Mouse (Mus musculus) c-Kit-positive CD71-positive TER-119-negative erythroid progenitor cells, embryonic 14.5 days (primary cell): ENCODE results near the gene Il2.

Experiments used
- DNase-seq: peaks from one replicate; pipeline ENCODE4 v3.0.0-alpha.2; 2013; ENCODE audit warnings: low read depth

The Il2 gene

GRCm38 (mm10) chr3:37125655-37126054 is at the start of gene Il2:
Gene Il2, minus strand, starts transcription at chr3:37125959.
- DNase-seq = no peak

- no peak for DNase-seq
These were observed 49.2 kb upstream of the Il2 start for GRCm38 (mm10) chr3:37174711-37175572.

DNA sequence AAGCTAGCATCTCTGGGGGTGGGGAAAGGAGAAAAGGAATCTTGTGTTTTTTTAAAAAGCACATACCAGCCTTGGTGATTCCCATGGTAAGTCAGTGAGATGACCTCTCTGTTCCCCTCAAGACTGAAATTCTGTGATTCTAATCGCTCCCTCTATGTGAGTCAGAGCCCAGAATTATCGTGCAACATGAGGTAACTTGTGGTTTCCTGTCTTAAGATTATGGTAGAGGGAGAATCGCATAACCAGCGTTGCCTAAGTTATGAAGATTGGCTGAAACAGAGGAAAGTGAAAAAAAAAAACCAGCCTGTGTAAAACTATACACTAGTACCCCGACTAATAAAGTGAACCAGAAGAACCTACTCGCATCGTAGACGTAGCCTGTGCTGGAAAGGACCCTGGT is 47.5 kb upstream of the Il2 start:
- no peak for DNase-seq

DNA sequence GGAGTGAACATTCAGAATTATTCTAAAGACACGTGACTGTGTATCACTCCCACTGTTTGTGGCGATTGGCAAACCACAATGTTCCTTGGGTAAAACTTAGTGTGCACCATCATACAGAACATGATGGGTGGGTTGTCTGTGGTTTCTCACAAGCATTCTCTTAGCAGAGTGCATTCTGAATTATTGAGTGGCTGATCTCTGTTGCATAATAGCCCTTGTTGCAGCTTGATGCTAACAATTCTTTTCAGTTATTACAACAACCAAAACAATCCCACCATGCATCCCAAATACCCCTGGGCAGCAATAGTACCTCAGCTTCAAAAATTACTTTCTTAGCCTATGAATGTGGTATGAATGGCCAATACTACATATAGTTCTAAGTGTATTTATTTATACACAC is 43.5 kb upstream of the Il2 start:
- DNase-seq = no peak

GRCm38 (mm10) chr3:37161096-37161495 is 35.3 kb upstream of the Il2 start:
- DNase-seq = no peak

GRCm38 (mm10) chr3:37158246-37158645 is 32.5 kb upstream of the Il2 start:
- no peak for DNase-seq

DNA sequence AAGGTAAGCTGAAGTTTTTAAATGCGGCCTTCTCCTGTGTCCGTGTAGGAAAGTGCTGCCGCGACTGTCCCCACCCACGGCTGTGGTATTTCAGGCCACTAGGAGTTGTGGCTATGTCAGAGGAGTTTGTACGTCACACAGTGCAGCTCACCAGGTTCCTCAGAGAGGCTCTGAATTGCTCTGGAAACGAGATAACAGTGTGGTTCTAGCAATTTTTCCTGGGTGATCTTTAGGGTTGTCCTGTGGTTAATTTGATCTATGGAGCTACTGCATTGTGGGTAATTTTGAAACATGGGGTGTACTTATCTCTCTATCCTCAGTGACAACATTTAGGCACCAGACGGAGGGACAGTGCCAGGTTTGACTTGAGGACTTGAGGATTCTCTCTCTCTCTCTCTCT is 31.3 kb upstream of the Il2 start:
- DNase-seq = peak; percentile 49

- peak; percentile 53 for DNase-seq
These were observed 28.6 kb upstream of the Il2 start for GRCm38 (mm10) chr3:37154396-37154795.

- DNase-seq = no peak
These were observed 27.2 kb upstream of the Il2 start for GRCm38 (mm10) chr3:37153004-37153403.

DNA sequence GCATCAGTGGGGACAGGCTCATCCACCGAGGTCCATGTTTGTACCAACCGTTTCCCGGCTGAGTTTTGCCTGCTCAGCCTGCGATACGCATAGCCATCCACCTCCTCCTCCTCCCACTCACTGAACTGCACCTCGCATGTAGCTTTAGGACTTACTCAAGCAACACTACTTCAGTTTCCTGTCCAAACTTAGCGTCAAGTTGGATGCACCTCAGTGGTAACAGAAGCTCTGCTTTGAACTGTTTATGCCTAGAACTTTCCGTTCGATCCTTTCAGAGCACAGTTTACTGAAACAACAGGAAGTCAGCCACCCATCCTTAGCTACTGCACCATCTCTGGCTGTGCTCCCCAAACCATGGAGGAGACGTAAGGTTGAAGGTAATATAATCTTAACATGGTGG is 26.5 kb upstream of the Il2 start:
- DNase-seq = no peak

- no peak for DNase-seq
These were observed 21.1 kb upstream of the Il2 start for GRCm38 (mm10) chr3:37146810-37147209.

- DNase-seq = no peak
These were observed 20.6 kb upstream of the Il2 start for GRCm38 (mm10) chr3:37146406-37146805.

GRCm38 (mm10) chr3:37144979-37145378 is 19.2 kb upstream of the Il2 start:
- no peak for DNase-seq

DNA sequence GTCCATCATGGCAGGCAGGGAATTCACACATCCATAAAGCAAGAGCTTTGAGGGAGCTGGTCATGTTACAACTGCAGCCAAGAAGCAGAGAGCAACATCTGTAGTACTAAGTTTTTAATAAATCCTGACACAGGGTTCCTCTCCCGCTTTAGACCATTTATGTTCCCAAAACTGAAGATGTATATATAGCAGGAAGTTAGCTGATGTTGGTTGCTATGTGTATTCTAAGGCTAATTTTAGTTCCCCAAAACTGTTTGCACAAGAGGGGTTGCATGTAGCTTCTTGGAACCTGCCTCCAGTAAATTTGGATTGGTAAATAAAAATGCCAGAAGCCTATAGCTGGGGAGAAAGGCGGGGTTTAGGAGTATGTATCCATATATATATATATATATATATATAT is 16.1 kb upstream of the Il2 start:
- no peak for DNase-seq

GRCm38 (mm10) chr3:37140168-37140906 is 14.6 kb upstream of the Il2 start:
- no peak for DNase-seq

DNA sequence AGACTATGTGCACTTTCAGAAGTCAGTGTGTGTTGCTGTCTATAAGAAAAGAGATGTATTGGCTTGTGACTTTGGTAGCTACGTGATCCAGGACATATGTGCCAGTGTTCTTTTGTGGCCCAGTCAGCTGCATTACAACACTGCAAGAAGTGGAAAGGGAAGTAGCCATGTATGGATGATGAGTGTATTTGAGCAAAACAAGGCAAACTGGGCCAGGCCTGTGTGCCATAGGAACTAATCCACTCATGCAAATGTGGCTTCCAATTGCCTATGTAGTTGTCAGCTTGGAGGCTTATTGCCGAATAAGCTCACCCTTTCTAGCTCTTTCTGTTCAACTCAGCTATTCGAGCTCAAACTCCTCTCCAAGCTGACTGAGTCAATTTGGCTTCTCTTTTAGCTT is 13.4 kb upstream of the Il2 start:
- no peak for DNase-seq

DNA sequence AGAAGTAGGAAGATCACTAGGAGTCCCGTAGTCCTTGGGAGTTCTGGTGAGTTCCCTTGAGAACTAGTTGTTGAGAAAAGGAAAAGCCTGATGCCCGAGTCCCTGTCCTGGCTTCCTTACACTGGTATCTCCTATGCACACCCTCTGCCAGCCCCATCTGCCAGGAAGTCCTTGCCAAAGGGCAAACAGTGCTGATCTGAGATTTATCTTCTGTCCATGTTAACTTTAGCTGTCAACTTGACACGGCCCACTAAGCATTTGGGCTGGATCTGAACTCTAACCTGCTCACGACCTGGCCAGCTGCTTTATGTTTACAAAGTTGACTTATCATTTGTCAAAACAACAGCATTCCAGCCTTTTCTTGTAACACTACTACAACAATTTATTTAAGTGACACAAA is 11.5 kb upstream of the Il2 start:
- no peak for DNase-seq

GRCm38 (mm10) chr3:37129063-37129462 is 3.3 kb upstream of the Il2 start:
- no peak for DNase-seq

DNA sequence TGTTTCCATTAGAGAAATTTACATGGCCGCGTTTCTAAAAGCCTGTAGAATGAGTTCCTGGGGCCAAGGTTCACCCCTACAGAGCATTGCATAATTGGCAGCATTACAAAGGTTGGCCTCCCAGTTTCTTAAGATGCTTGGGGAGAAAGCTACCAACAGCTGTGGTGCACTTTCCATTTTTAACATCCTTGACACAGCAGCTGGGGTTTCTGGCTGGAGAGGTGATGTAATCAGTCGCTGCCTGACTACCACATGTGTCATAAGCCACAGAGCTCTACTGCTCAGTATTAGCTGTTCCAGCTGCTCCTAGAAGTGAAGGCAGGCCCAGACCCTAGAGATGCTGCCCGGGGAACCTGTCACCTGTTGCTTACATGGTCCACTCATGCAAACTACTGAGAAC is 2.5 kb upstream of the Il2 start:
- no peak for DNase-seq

GRCm38 (mm10) chr3:37126162-37126561 is 403 bp upstream of the Il2 start:
- DNase-seq = no peak

- DNase-seq = no peak
These were observed 35.0 kb downstream of the Il2 start for GRCm38 (mm10) chr3:37090721-37091120.

GRCm38 (mm10) chr3:37084860-37085259 is 40.9 kb downstream of the Il2 start:
- no peak for DNase-seq

DNA sequence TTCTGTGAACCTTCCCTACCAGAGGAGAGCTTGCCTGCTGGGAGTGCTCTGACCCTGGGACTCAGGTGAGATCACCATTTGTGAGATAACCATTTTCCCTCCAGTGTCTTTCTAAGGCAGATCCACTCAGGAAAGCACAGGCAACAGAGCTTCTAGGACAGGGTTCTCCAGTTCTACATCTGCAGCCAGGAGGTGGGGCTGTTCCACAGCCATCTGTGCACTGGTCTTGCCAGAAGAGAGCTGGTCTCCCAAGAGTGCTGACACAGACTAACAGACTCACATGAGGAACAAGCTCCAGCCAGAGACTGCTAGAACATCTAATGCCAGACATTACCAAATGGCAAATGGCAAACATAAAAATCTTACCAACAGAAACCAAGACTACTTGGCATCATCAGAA is 52.5 kb downstream of the Il2 start:
- DNase-seq = no peak
